Mouse (Mus musculus): ENCODE measurements around the gene Gdpd5.
"Not testable (repeated sequence)": the region's sequence is repeated elsewhere in the genome, so short reads cannot be mapped to it uniquely, and the experiment has no call there.

Gdpd5 gene

GRCm38 (mm10) chr7:99374325-99374724 lies 6.9 kb upstream of the Gdpd5 start:
- DNase-seq, result not testable (repeated sequence)

- DNase-seq, result peak; percentile 91
These were observed 5.8 kb upstream of the Gdpd5 start for GRCm38 (mm10) chr7:99375455-99375854.

DNA sequence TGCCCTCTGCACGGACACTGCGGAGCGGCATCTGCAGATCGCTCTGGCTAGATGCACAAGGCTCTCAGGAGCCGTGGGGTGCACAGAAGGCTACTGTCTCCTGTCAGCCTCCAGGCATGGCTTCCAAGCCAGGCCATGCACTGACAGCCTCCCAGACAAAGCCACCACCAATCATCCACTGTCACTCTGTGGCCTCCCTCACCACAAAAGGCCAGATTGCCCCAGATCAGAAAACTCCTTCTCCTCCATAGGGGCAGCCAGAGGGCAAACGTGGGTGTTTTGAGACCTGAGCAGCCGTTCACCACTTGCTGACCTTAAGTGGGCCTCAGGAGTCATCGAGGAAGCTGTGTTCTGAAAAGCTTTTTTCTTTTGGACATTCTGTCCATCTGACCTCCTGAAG lies 2.3 kb upstream of the Gdpd5 start:
- DNase-seq, result no peak

GRCm38 (mm10) chr7:99380491-99381213 lies 562 bp upstream of the Gdpd5 start:
- peak; percentile 67 for DNase-seq

DNA sequence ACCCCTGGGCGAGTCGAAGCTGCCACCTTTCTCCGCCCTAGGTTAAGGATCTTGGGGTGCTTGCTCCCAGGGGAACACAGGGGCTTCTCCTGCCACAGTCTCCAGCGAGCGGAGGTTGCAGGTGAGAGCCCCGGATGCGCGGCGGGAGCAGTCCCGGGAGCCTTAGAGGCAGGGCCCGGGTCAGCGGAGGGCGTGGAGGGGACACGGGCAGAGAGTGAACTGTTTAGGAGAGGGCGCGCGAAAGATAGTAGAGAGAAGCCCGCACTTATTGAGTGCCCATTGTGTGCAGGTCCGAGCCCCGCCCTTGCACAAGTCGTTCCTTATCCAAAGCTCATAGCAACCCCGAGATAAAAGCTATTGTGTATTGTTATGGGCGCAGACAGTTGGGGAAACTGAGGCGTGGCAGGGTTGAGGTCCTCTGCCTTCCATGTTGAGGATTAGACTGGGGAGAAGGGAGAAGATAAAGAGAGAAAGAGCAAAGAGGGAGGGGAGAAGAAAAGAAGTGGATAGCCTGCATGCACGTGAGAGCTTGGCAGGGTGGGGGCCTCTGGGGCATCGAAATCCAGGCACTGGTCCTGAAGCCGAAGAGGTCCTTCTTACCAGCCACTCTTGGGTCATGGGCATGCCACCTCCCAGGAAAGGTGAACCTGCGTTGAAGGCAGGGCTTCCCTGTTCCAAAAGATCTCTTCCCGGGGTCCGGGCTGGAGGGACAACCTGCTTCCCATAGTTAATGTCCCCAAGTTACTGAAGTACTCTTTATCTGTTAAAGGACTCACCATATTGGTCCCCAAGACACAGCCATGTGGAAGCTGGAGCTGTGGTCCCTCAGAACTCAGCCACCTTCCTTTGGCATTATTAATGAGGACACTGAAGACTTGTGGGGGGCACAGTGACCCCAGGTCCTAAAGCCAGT lies 1.1 kb downstream of the Gdpd5 start:
- peak; percentile 50 for DNase-seq

- DNase-seq, result no peak
These were observed 2.0 kb downstream of the Gdpd5 start for GRCm38 (mm10) chr7:99383246-99383645.

- DNase-seq, result no peak
These were observed 2.9 kb downstream of the Gdpd5 start for GRCm38 (mm10) chr7:99384101-99384611.

DNA sequence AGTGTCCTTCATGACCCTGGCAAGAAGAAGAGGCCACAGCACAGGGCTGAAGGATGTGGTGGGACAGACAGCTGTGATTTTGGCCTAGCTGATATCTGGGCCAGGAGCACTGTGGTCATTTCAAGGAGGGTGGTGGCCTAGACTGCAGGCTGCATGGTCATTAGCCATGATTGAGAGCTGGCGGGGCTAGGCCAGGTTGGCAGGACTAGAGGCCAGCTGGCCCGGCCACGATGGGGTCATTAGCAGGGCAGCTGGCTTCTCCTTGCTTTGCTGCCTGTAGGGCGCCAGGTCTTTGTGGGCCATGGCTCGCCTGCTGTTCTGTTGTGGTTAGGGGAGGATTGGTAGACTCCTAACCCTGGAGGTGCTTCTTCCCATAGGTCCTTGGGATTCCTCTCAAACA lies 4.8 kb downstream of the Gdpd5 start:
- DNase-seq, result no peak

DNA sequence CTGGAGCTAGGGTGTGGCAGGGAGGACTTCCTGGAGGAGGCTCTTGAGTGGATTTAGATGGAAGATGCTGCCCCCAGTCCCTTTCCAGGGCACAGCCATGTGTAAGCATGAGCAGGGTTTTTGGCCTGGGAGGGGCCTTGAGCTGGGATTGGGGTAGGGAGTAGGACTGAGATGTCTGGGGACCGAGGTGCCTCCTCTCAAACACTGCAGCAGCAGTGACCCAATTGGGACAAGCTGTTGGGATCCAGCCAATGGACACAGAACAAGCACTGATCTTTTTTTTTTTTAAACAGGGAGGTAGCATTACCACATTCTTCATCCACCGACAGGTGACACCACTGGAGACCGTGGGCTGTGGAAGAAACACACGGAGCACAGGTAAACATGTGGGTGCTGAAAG lies 5.6 kb downstream of the Gdpd5 start:
- DNase-seq, result no peak

DNA sequence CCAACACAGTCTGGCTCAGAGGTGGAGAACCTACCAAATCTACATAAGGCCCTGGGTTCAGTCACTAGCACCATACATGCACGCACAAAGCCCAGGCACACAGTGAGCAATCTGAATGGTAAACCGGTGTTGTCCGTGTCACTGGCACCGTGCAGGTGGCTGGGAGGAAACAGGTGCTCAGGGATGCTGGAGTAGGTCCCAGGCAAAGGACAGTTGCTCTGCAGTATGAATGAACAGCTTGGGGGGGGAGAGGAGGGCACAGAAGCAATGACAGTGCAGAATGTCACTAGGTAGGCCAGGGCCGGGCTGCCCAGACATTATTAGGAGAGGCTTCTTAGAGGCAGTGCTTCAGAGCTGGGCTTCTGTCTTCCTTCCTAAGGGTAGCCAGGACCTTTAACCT lies 6.1 kb downstream of the Gdpd5 start:
- DNase-seq, result no peak

DNA sequence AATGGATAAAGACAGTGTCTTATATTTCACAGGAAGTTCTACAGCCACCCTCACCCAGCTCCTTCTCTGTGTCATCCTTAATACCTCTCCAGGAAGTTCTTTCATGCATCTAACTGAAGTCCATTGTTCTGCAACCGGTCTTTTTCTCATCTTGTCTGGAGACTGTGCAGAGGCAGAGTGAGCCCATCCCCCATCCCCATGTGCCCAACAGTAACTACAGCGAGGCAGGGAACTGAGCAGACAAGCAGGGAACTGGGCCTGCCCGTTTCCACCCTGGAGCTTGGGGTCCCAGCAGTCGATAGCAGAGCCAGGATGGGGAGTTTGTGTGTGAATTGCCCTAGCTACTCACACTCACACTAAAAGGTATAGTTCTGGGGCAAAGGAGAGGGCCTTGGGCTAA lies 9.3 kb downstream of the Gdpd5 start:
- DNase-seq, result no peak

- no peak for DNase-seq
These were observed 11.5 kb downstream of the Gdpd5 start for GRCm38 (mm10) chr7:99392696-99393095.

- no peak for DNase-seq
These were observed 12.6 kb downstream of the Gdpd5 start for GRCm38 (mm10) chr7:99393711-99394325.

- no peak for DNase-seq
These were observed 14.2 kb downstream of the Gdpd5 start for GRCm38 (mm10) chr7:99395385-99395784.

DNA sequence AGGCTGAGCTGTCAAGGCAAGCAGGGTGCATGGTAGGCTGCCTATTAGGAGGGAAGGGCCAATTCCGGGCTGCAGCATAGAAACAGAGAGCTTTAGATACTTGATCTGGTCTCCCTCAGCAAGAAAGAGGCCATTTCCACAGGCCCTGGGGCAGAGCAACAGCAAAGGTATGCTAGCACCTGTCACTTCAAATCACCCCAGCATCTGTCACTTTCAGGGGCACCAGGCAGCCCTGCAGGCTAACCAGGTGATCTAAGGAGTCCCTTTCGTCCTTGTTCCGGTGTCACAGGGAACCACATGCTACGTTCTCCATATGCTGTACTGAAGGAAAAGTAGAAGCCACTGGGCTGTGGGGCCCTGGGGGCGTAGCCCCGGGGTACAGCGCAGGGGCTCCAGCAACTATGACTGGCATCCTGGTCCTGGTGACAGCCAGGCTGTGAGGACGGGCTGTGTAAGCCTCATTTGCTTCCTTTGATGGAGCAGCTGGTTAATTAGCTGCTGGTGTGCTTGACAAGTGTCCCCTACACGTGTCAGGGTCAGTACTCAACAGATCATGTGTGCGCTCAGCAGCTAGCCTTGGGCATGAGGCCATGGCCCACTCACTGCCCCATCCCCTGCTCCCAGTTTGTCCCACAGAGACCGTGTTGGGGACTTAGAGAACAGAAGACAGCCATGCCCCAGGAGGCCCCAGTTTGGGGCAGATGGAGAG lies 14.8 kb downstream of the Gdpd5 start:
- no peak for DNase-seq

GRCm38 (mm10) chr7:99396994-99397659 lies 15.9 kb downstream of the Gdpd5 start:
- DNase-seq, result no peak

DNA sequence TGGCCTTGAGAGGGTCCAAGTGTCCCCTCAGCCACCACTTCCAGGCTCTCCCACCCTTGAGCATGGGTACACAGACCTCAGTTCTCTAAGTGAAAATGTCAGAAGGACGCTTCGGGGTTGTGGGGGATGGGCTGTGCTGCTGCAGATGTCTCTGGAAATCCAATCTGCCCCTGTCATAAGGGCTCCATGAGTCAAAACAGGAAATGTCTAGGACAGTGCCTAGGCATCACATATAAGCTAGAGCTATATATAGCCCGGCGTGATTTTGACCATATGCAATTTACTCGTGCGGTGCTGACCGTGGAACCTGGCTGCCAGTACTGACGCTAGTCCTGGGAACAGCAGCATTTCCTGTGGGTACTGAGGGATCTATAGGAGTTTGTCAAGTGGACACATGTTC lies 20.2 kb downstream of the Gdpd5 start:
- peak; percentile 25 for DNase-seq

GRCm38 (mm10) chr7:99402477-99402876 lies 21.3 kb downstream of the Gdpd5 start:
- DNase-seq, result no peak

GRCm38 (mm10) chr7:99403254-99403653 lies 22.0 kb downstream of the Gdpd5 start:
- DNase-seq, result no peak

DNA sequence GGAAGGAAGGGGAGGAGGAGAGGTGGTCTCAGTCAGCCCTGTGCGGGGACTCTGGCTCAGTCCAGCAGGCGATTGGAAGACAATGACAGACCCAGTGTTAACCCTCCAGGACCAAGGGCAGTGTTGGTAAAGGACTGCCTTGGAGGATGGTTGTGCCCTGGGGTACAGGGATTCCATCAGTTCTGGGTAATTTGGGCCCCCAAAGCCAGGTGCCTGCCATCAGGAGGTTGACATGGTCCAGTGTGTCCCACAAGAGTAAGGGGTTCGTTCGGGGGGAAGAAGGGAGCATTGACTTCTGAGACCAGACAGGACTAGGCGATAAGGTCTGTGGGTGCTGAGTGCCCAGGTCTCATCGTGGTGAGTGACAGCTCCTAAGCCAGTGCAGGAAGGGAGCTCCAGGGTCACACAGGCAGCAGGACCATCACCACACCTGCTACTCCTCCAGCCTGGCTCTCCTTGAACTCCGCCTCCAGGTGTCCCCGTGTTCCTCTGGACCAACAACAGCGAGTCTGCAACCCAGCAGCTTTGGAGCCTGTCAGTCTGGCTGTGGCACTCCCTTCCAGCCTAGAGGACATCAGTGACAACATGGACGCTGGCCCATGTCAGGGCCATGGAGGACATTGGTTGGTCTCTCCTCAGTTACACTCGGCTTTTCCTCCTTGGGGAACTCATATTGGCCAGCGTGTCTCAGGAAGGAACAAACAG lies 23.0 kb downstream of the Gdpd5 start:
- DNase-seq, result no peak

GRCm38 (mm10) chr7:99405386-99406155 lies 24.4 kb downstream of the Gdpd5 start:
- no peak for DNase-seq
